Mouse (Mus musculus) left cerebral cortex, postnatal 10 days (tissue): ENCODE data around the gene Plppr3. TPM values are rescaled to one million over a fixed set of nuclear protein-coding genes. Genes with fewer than 3 reads are reported as not detected.
"Not testable (repeated sequence)": the region's sequence is repeated elsewhere in the genome, so short reads cannot be mapped to it uniquely, and the experiment has no call there.

Source experiments
- DNase-seq, 2 experiments: peaks; one replicate each; pipeline ENCODE4 v3.0.0; 2021 to 2022; ENCODE audit warnings: low spot score in 2 of 2, mixed read lengths in 1 of 2; ENCODE audit errors: extremely low spot score in 1 of 2
- intact Hi-C: fragments of 180-260 bp; cut with DNase I; formaldehyde crosslinking; loops from one replicate; pipeline ENCODE4 v1.15.1; 2025
- total RNA-seq, 2 experiments: library from RNA; stranded (reverse); gene quantifications; 2 replicates each; pipeline ENCODE4 v1.2.3; 2021

Gene Plppr3
- total RNA-seq, 2 experiments from 2014 or later = 135 to 142 TPM

GRCm38 (mm10) chr10:79908167-79909091, 34.0 kb upstream of the Plppr3 start, which contains the start of gene Med16:
Gene Med16 (minus strand): TSS chr10:79908923.
- DNase-seq = peak; percentile 90 to 97
- intact Hi-C loops = no loop called here

- DNase-seq = no peak
- intact Hi-C loops = no loop called here
Measured at GRCm38 (mm10) chr10:79907415-79907814, 33.0 kb upstream of the Plppr3 start.

GRCm38 (mm10) chr10:79906712-79907111, 32.3 kb upstream of the Plppr3 start:
- no peak for DNase-seq
- intact Hi-C loops = no loop called here

GRCm38 (mm10) chr10:79900951-79901410, 26.5 kb upstream of the Plppr3 start:
- intact Hi-C loops = no loop called here
- no peak for DNase-seq

- DNase-seq = no peak
- intact Hi-C loops = no loop called here
Measured at GRCm38 (mm10) chr10:79897316-79898245, 23.1 kb upstream of the Plppr3 start.

- no peak for DNase-seq
- intact Hi-C loops = no loop called here
Measured at GRCm38 (mm10) chr10:79896814-79897213, 22.4 kb upstream of the Plppr3 start.

GRCm38 (mm10) chr10:79896306-79896705, 21.9 kb upstream of the Plppr3 start:
- no peak for DNase-seq
- intact Hi-C loops = no loop called here

- intact Hi-C loops = not testable (repeated sequence)
- peak; percentile 51 to 78 for DNase-seq
Measured at GRCm38 (mm10) chr10:79892451-79893118, 18.2 kb upstream of the Plppr3 start.

GRCm38 (mm10) chr10:79890670-79891069, 16.2 kb upstream of the Plppr3 start, which contains the start of gene Cfd:
Gene Cfd (plus strand): TSS chr10:79890853.
- intact Hi-C loops = no loop called here
- DNase-seq = no peak

GRCm38 (mm10) chr10:79889386-79889785, 15.0 kb upstream of the Plppr3 start:
- intact Hi-C loops = loop anchor here (5.0 kb wide), 1 partner anchor 33 kb away; the partner anchor contains the start of gene R3hdm4
- no peak for DNase-seq

- DNase-seq = no peak
- intact Hi-C loops = loop anchor here (5.0 kb wide), 1 partner anchor 36 kb away; the partner anchor contains the start of gene R3hdm4
Measured at GRCm38 (mm10) chr10:79886611-79887010, 12.2 kb upstream of the Plppr3 start.

- intact Hi-C loops = loop anchor here (5.0 kb wide), 1 partner anchor 36 kb away; the partner anchor contains the start of gene R3hdm4
Measured at GRCm38 (mm10) chr10:79886054-79886453, 11.6 kb upstream of the Plppr3 start, which contains the start of gene Elane. Gene Elane (plus strand): TSS chr10:79886247.

GRCm38 (mm10) chr10:79884938-79885337, 10.5 kb upstream of the Plppr3 start:
- not testable (repeated sequence) for DNase-seq
- intact Hi-C loops = loop anchor here (5.0 kb wide), 1 partner anchor 37 kb away; the partner anchor contains the start of gene R3hdm4

More at GRCm38 (mm10) chr10:79886054-79886453, 11.6 kb upstream of the Plppr3 start, which contains the start of gene Elane:
- DNase-seq = no peak

GRCm38 (mm10) chr10:79884446-79884845, 10.0 kb upstream of the Plppr3 start:
- peak in 1 of 2 experiments; percentile 60 for DNase-seq
- intact Hi-C loops = no loop called here

- peak; percentile 59 to 86 for DNase-seq
- intact Hi-C loops = no loop called here
Measured at GRCm38 (mm10) chr10:79883297-79884084, 9.1 kb upstream of the Plppr3 start.

- DNase-seq = peak in 1 of 2 experiments; percentile 57
- intact Hi-C loops = no loop called here
Measured at GRCm38 (mm10) chr10:79881981-79882380, 7.5 kb upstream of the Plppr3 start.

- intact Hi-C loops = no loop called here
- no peak for DNase-seq
Measured at GRCm38 (mm10) chr10:79880721-79881120, 6.3 kb upstream of the Plppr3 start.
